Mouse (Mus musculus) lung, postnatal 0 days (tissue): ENCODE data around the gene Hoxd13.

Experiments
- CTCF ChIP-seq: IDR thresholded peaks from 2 replicates; pipeline ENCODE4 v1.5.1; 2016; ENCODE audit warnings: antibody characterized with exemption, mild to moderate bottlenecking
- EP300 ChIP-seq: IDR thresholded peaks from 2 replicates; pipeline ENCODE4 v1.6.1; 2016; ENCODE audit warnings: antibody characterized with exemption, mild to moderate bottlenecking, control low read depth

DNA sequence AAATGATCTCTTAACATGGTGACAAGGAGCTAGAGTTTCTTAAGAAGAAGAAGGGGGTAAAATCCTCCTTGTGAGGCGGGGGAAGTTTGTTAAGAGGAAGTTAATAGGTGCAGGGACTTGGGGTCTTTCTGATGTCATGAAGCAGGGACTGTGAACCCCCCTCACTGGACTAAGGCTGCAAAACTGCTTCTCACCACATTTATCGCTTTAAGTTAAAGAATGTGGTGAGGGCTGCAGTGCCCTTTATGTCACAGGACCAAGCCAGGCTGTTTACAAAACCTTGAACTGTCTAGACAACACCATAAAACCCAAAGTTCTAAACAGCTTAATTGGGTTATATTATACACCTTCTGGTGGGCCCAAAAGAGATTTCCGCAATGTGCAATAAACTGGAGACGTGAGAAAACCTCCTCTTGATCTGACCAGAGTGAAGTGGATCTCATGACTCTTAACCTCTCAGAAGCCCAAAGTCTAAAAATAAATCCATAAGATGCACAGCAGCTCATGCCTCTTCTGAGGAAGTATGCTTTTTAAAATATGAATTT is 17.0 kb downstream of the Hoxd13 start:
- TF ChIP-seq CTCF (no peak), EP300 (no peak)
